Mouse (Mus musculus): ENCODE results near the gene Msl2. TPM values are rescaled to one million over a fixed set of nuclear protein-coding genes. Genes with fewer than 3 reads are reported as not detected.
A peak's percentile ranks its signal among the peaks of the same experiment; 100 is the strongest.

The Msl2 gene
- polyA plus RNA-seq, 1 experiment from 2014 or later = 6.6 TPM

GRCm38 (mm10) chr9:101113317-101113716, 39.4 kb downstream of the Msl2 start:
- WGBS = 78% methylated on average over 4 of the region's 4 CpGs
- ATAC-seq (replicated peaks; ENCODE audit: insufficient number of reproducible peaks, low FRiP score, low TSS enrichment, low read depth) (no peak), DNase-seq (ENCODE audit: low spot score) (peak; percentile 2)
- Histone ChIP-seq H3K27ac (replicated peaks; ENCODE audit: low read depth, low read length) (no peak overlapping the region), H3K4me3 (ENCODE audit: low read depth, low read length) (no peak overlapping the region), H3K4me2 (ENCODE audit: low read depth, low read length) (no peak overlapping the region), H3K27me3 (ENCODE audit: control insufficient read depth, insufficient read depth, low read length) (no peaks in the 10 kb centered on the region), H3K9ac (replicated peaks; ENCODE audit: low read length) (no peak overlapping the region), H3K9me3 (replicated peaks; ENCODE audit: control insufficient read depth, low read length) (no peaks in the 10 kb centered on the region), H3K36me3 (replicated peaks; ENCODE audit: control insufficient read depth, insufficient read depth, low read depth, low read length) (no peaks in the 10 kb centered on the region), H3K4me1 (ENCODE audit: control insufficient read depth, insufficient read depth, low read length) (no peaks in the 10 kb centered on the region)

GRCm38 (mm10) chr9:101114182-101114884, 40.4 kb downstream of the Msl2 start:
- ATAC-seq (replicated peaks; ENCODE audit: insufficient number of reproducible peaks, low FRiP score, low TSS enrichment, low read depth) (no peak), DNase-seq (ENCODE audit: low spot score) (no peak)
- no peaks in the 10 kb centered on the region for H3K27me3 ChIP-seq (ENCODE audit: control insufficient read depth, insufficient read depth, low read length)
- no peaks in the 10 kb centered on the region for H3K4me1 ChIP-seq (ENCODE audit: control insufficient read depth, insufficient read depth, low read length)
- no peak overlapping the region for H3K9ac ChIP-seq (replicated peaks; ENCODE audit: low read length)
- no peaks in the 10 kb centered on the region for H3K9me3 ChIP-seq (replicated peaks; ENCODE audit: control insufficient read depth, low read length)
- H3K4me3 ChIP-seq (ENCODE audit: low read depth, low read length) = no peak overlapping the region
- no peak overlapping the region for H3K4me2 ChIP-seq (ENCODE audit: low read depth, low read length)
- no peak overlapping the region for H3K27ac ChIP-seq (replicated peaks; ENCODE audit: low read depth, low read length)
- H3K36me3 ChIP-seq (replicated peaks; ENCODE audit: control insufficient read depth, insufficient read depth, low read depth, low read length) = no peaks in the 10 kb centered on the region
- 88% methylated on average over 8 of the region's 8 CpGs for WGBS

GRCm38 (mm10) chr9:101143635-101144034, 69.7 kb downstream of the Msl2 start:
- H3K27ac ChIP-seq (replicated peaks; ENCODE audit: low read depth, low read length) = no peak overlapping the region
- no peak for DNase-seq (ENCODE audit: low spot score)
- no peaks in the 10 kb centered on the region for H3K4me1 ChIP-seq (ENCODE audit: control insufficient read depth, insufficient read depth, low read length)
- WGBS = 88% methylated on average over 4 of the region's 4 CpGs
- no peak overlapping the region for H3K9ac ChIP-seq (replicated peaks; ENCODE audit: low read length)
- H3K4me3 ChIP-seq (ENCODE audit: low read depth, low read length) = no peak overlapping the region
- H3K27me3 ChIP-seq (ENCODE audit: control insufficient read depth, insufficient read depth, low read length) = no peaks in the 10 kb centered on the region
- no peaks in the 10 kb centered on the region for H3K9me3 ChIP-seq (replicated peaks; ENCODE audit: control insufficient read depth, low read length)
- ATAC-seq (replicated peaks; ENCODE audit: insufficient number of reproducible peaks, low FRiP score, low TSS enrichment, low read depth) = no peak
- no peaks in the 10 kb centered on the region for H3K36me3 ChIP-seq (replicated peaks; ENCODE audit: control insufficient read depth, insufficient read depth, low read depth, low read length)
- no peak overlapping the region for H3K4me2 ChIP-seq (ENCODE audit: low read depth, low read length)

GRCm38 (mm10) chr9:101152872-101153271, 79.0 kb downstream of the Msl2 start:
- H3K4me3 ChIP-seq (ENCODE audit: low read depth, low read length) = no peak overlapping the region
- no peaks in the 10 kb centered on the region; the same call in 1 of the 2 replicates for H3K36me3 ChIP-seq (replicated peaks; ENCODE audit: control insufficient read depth, insufficient read depth, low read depth, low read length)
- no peaks in the 10 kb centered on the region for H3K4me1 ChIP-seq (ENCODE audit: control insufficient read depth, insufficient read depth, low read length)
- H3K27ac ChIP-seq (replicated peaks; ENCODE audit: low read depth, low read length) = no peak overlapping the region
- no peak overlapping the region for H3K4me2 ChIP-seq (ENCODE audit: low read depth, low read length)
- DNase-seq (ENCODE audit: low spot score) (peak; percentile 6), ATAC-seq (replicated peaks; ENCODE audit: insufficient number of reproducible peaks, low FRiP score, low TSS enrichment, low read depth) (no peak)
- no peak overlapping the region for H3K9ac ChIP-seq (replicated peaks; ENCODE audit: low read length)
- no peaks in the 10 kb centered on the region for H3K9me3 ChIP-seq (replicated peaks; ENCODE audit: control insufficient read depth, low read length)
- 83% methylated on average over 5 of the region's 5 CpGs for WGBS
- H3K27me3 ChIP-seq (ENCODE audit: control insufficient read depth, insufficient read depth, low read length) = no peaks in the 10 kb centered on the region

Other genes starting within 250 kb of the Msl2 start
- 14.7 and 14.9 TPM in 2 replicates for gene Pccb, start 39.2 kb upstream of the Msl2 start, polyA plus RNA-seq (2014; fragmentation: Nextera tagmentation; extraction: Ambion mirVana)
- gene Ppp2r3a, start 177.7 kb downstream of the Msl2 start, polyA plus RNA-seq (2014; fragmentation: Nextera tagmentation; extraction: Ambion mirVana) = 14.8 and 17.3 TPM in 2 replicates